Mouse (Mus musculus): ENCODE results near the gene Olfr530.

Gene Olfr530

DNA sequence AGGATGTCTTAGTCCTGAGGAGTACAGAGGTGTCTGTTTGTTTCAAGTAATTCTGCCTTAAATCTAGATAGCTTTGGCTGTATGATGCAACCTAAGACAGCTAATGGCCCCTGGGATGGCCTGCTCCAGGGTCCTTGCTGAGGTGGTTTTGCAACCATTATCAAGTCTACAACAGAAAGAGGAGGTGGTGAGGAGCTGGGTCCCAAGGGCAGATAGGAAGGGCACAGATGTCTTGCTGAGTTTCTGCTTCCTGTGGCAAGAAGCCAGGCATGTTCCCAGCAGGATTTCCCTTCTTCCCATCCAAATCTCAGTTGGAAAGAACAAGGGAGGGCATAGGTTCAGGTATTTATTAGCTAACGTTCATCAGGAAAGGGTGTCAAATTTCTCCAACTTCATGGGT is at the start of gene Olfr530:
Gene Olfr530 (minus strand): TSS at position 101 of the 400 bp plus-strand sequence.
- DNase-seq (ENCODE audit: low spot score in 2 of 2) = no peak

- no peak for DNase-seq (ENCODE audit: low spot score in 2 of 2)
These were observed 45.4 kb upstream of the Olfr530 start, which contains the start of gene Olfr532 for GRCm38 (mm10) chr7:140421539-140421938. Gene Olfr532, minus strand, starts transcription at chr7:140421639.

- DNase-seq (ENCODE audit: low spot score in 2 of 2) = no peak
These were observed 26.7 kb upstream of the Olfr530 start, which contains the start of gene Olfr531 for GRCm38 (mm10) chr7:140402818-140403217. Gene Olfr531, minus strand, starts transcription at chr7:140402918.

- DNase-seq (ENCODE audit: low spot score in 2 of 2) = no peak
These were observed 780 bp upstream of the Olfr530 start for GRCm38 (mm10) chr7:140376911-140377310.

DNA sequence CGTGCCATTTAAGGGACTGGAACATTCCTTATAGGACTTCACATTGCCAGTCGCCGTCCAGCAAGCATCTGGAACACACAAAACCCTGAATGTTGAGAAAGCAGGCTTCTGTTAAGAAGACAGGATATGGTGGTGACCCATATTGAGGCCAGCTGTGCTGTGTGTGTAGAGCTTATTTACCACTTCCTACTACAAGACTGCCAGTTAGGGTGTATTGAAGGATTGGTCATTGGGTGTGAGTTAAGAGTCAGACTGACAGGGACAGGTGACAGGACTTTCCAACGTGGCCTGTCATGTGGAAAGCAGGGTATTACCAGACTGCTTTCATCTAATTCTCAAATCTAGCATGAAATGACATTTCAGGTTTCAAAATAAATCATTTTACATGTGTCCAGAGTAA is 1.8 kb downstream of the Olfr530 start:
- no peak for DNase-seq (ENCODE audit: low spot score in 2 of 2)

- DNase-seq (ENCODE audit: low spot score in 2 of 2) = no peak
These were observed 14.6 kb downstream of the Olfr530 start, which contains the start of gene Olfr60 for GRCm38 (mm10) chr7:140361571-140361970. Gene Olfr60, minus strand, starts transcription at chr7:140361671.

DNA sequence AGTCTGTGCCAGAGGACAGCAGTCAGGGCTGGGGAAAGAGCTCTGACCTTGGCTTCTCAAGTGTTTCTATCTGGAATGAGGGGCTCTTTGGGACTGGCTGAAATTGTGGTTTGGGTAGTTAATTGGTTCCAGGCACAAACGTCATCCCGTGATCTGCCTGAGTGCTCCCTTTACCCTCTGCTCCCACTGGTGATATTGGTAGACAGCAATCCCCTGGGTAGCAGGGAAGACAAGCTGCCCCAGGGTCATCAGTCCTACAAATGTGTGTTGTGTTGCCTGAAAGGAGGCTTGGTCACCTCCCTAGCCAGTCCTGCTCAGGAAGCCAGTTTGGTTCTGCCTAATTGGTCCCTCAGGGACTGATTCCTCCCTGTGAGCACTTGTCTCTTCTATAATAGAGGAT is 42.4 kb downstream of the Olfr530 start, which contains the start of gene Olfr527:
Gene Olfr527 (plus strand): TSS at position 301 of the 400 bp plus-strand sequence.
- no peak for DNase-seq (ENCODE audit: low spot score in 2 of 2)

DNA sequence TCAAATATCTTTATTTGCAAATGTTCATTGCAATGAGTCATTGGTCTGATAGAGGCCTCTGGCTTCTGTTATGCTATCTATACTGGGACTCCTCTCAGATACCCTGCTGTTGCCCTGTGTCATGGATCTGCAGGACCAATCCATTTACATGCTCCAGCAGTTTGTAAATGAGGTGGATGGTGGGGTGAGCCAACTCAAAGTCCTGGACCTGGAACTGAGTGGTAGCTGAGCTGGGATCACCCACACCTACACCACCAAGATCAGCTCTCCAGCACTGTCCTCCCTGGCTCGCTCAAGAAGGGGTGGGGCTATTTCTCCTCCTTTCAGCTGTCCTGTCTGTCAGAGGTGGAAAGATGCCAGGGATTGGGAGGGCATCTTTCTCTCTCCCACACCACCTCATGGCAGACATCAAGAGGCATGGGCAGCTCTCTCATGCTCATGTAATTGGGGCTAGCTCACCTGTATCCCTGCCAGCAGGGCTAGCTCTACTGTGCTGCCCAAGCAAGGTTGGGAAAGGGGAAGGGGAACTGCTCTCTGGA is 46.3 kb downstream of the Olfr530 start:
- DNase-seq (ENCODE audit: low spot score in 2 of 2) = no peak
